Mouse (Mus musculus) lung, embryonic 16.5 days (tissue): ENCODE data around the gene Fkbpl. TPM values are rescaled to one million over a fixed set of nuclear protein-coding genes. Genes with fewer than 3 reads are reported as not detected.

Experiments used
- ATAC-seq: fragments of 200-750 bp; cut with Nextera tagmentation; 2 replicates; pipeline ENCODE4 v1.8.0; 2017; ENCODE audit warnings: low read depth, mild to moderate bottlenecking, moderate library complexity
- H3K27ac ChIP-seq: fragments of 300-500 bp; sonication (generic); 2 replicates; pipeline ENCODE4 v1.5.1; 2014; ENCODE audit warnings: mild to moderate bottlenecking, control low read depth, low read length
- H3K27me3 ChIP-seq: fragments of 300-500 bp; sonication (generic); 2 replicates; pipeline ENCODE4 v1.6.1; 2014; ENCODE audit warnings: low read depth, low read length, mixed read lengths; ENCODE audit not compliant: control insufficient read depth, insufficient read depth
- H3K36me3 ChIP-seq: fragments of 300-500 bp; sonication (generic); 2 replicates; pipeline ENCODE4 v1.6.1; 2014; ENCODE audit warnings: low read length; ENCODE audit not compliant: control insufficient read depth, insufficient read depth
- H3K4me1 ChIP-seq: fragments of 300-500 bp; sonication (generic); replicated peaks from 2 replicates; pipeline ENCODE4 v1.6.1; 2014; ENCODE audit warnings: low read length, mixed read lengths; ENCODE audit not compliant: control insufficient read depth, insufficient read depth
- H3K4me2 ChIP-seq: fragments of 300-500 bp; sonication (generic); 2 replicates; pipeline ENCODE4 v1.6.1; 2014; ENCODE audit warnings: low read depth, low read length, control low read depth
- H3K4me3 ChIP-seq: fragments of 300-500 bp; sonication (generic); 2 replicates; pipeline ENCODE4 v1.5.1; 2014; ENCODE audit warnings: mild to moderate bottlenecking, low read length, control low read depth
- H3K9ac ChIP-seq: fragments of 300-500 bp; sonication (generic); 2 replicates; pipeline ENCODE4 v1.6.1; 2014; ENCODE audit warnings: low read length, control low read depth
- H3K9me3 ChIP-seq: fragments of 300-500 bp; sonication (generic); 2 replicates; pipeline ENCODE4 v1.6.1; 2016; ENCODE audit warnings: low read length; ENCODE audit not compliant: control insufficient read depth
- WGBS: fragments of 180-500 bp; shearing (Covaris S2); extraction: QIAGEN DNeasy Blood & Tissue Kit; methylation state at CpG from one replicate; pipeline ENCODE4 v1.1.7; 2014; 5-methylcytosine and 5-hydroxymethylcytosine counted together
- polyA plus RNA-seq: library from polyadenylated mRNA; unstranded; fragments of >200 nt; fragmentation: Nextera tagmentation; extraction: Ambion mirVana; gene quantifications from 2 replicates; pipeline ENCODE4 v1.2.1, GENCODE M21; 2015

Gene Fkbpl
- polyA plus RNA-seq, 1 experiment from 2014 or later: 15.2 TPM

- WGBS: 79% methylated on average over 26 of the region's 26 CpGs
- H3K36me3 ChIP-seq: no peaks in the 10 kb centered on the region
- peaks cover 21% of the 10 kb centered on the region for H3K27me3 ChIP-seq
- H3K9me3 ChIP-seq: no peaks in the 10 kb centered on the region
- H3K27ac ChIP-seq: no peak overlapping the region
- H3K9ac ChIP-seq: no peak overlapping the region
- H3K4me3 ChIP-seq: no peak overlapping the region
- ATAC-seq: no peak
- H3K4me1 ChIP-seq: peaks cover 31% of the 10 kb centered on the region
- no peak overlapping the region for H3K4me2 ChIP-seq
These were observed 35.6 kb downstream of the Fkbpl start for GRCm38 (mm10) chr17:34680191-34680590.

GRCm38 (mm10) chr17:34680621-34681020, 36.1 kb downstream of the Fkbpl start:
- Histone ChIP-seq H3K4me3 (no peak overlapping the region), H3K9ac (no peak overlapping the region), H3K4me2 (no peak overlapping the region), H3K36me3 (no peaks in the 10 kb centered on the region), H3K27ac (no peak overlapping the region), H3K4me1 (peaks cover 30% of the 10 kb centered on the region), H3K27me3 (peaks cover 21% of the 10 kb centered on the region), H3K9me3 (no peaks in the 10 kb centered on the region)
- 68% methylated on average over 4 of the region's 4 CpGs for WGBS
- ATAC-seq: no peak

- 65% methylated on average over 17 of the region's 17 CpGs for WGBS
- H3K4me1 ChIP-seq: peaks cover 25% of the 10 kb centered on the region
These were observed 36.6 kb downstream of the Fkbpl start for GRCm38 (mm10) chr17:34681132-34681571.

GRCm38 (mm10) chr17:34681881-34682536, 37.4 kb downstream of the Fkbpl start:
- Histone ChIP-seq H3K4me3 (no peak overlapping the region), H3K36me3 (no peaks in the 10 kb centered on the region), H3K9ac (no peak overlapping the region), H3K9me3 (no peaks in the 10 kb centered on the region), H3K4me2 (no peak overlapping the region), H3K4me1 (peaks cover 24% of the 10 kb centered on the region), H3K27me3 (peaks cover 20% of the 10 kb centered on the region), H3K27ac (no peak overlapping the region)
- no peak for ATAC-seq
- 57% methylated on average over 11 of the region's 11 CpGs for WGBS

More at GRCm38 (mm10) chr17:34681132-34681571, 36.6 kb downstream of the Fkbpl start:
- H3K36me3 ChIP-seq: no peaks in the 10 kb centered on the region
- no peak overlapping the region for H3K4me2 ChIP-seq
- no peaks in the 10 kb centered on the region for H3K9me3 ChIP-seq
- H3K4me3 ChIP-seq: no peak overlapping the region
- H3K9ac ChIP-seq: no peak overlapping the region
- no peak for ATAC-seq
- H3K27me3 ChIP-seq: peaks cover 21% of the 10 kb centered on the region
- H3K27ac ChIP-seq: no peak overlapping the region

- Histone ChIP-seq H3K27ac (no peak overlapping the region), H3K4me3 (no peak overlapping the region), H3K4me2 (no peak overlapping the region), H3K27me3 (peaks cover 17% of the 10 kb centered on the region), H3K36me3 (no peaks in the 10 kb centered on the region), H3K4me1 (peaks cover 24% of the 10 kb centered on the region), H3K9ac (no peak overlapping the region), H3K9me3 (no peaks in the 10 kb centered on the region)
- WGBS: 71% methylated on average over 8 of the region's 8 CpGs
- ATAC-seq: no peak
These were observed 38.6 kb downstream of the Fkbpl start for GRCm38 (mm10) chr17:34683179-34683578.

GRCm38 (mm10) chr17:34683686-34684220, 39.2 kb downstream of the Fkbpl start:
- Histone ChIP-seq H3K9me3 (no peaks in the 10 kb centered on the region), H3K4me3 (no peak overlapping the region), H3K4me1 (peaks cover 24% of the 10 kb centered on the region), H3K9ac (no peak overlapping the region), H3K27ac (no peak overlapping the region), H3K27me3 (peaks cover 14% of the 10 kb centered on the region; the same call in 1 of the 2 replicates), H3K36me3 (no peaks in the 10 kb centered on the region), H3K4me2 (no peak overlapping the region)
- WGBS: 53% methylated on average over 10 of the region's 10 CpGs
- no peak for ATAC-seq

GRCm38 (mm10) chr17:34684253-34684893, 39.8 kb downstream of the Fkbpl start:
- H3K36me3 ChIP-seq: no peaks in the 10 kb centered on the region
- no peak overlapping the region for H3K9ac ChIP-seq
- H3K4me1 ChIP-seq: peaks cover 24% of the 10 kb centered on the region
- peaks cover 10% of the 10 kb centered on the region; the same call in 1 of the 2 replicates for H3K27me3 ChIP-seq
- no peak overlapping the region for H3K4me3 ChIP-seq
- H3K4me2 ChIP-seq: no peak overlapping the region
- ATAC-seq: 0 out of 2 replicates have a peak, but pooled peaks have one; percentile 21
- WGBS: 27% methylated on average over 9 of the region's 9 CpGs
- H3K9me3 ChIP-seq: no peaks in the 10 kb centered on the region
- H3K27ac ChIP-seq: 0 out of 2 replicates have a peak overlapping the region, but pooled peaks have one; percentile 3

GRCm38 (mm10) chr17:34685120-34686110, 40.9 kb downstream of the Fkbpl start:
- Histone ChIP-seq H3K9ac (peak overlapping the region; percentile 34), H3K4me2 (no peak overlapping the region), H3K4me3 (no peak overlapping the region), H3K36me3 (no peaks in the 10 kb centered on the region), H3K27me3 (peaks cover under 1% of the 10 kb centered on the region; the same call in 1 of the 2 replicates), H3K27ac (peak overlapping the region; percentile 27), H3K9me3 (no peaks in the 10 kb centered on the region), H3K4me1 (peaks cover 24% of the 10 kb centered on the region)
- 57% methylated on average over 28 of the region's 28 CpGs for WGBS
- ATAC-seq: peak; percentile 81
